Mouse (Mus musculus): ENCODE results near the gene Creg2.
"Not testable (repeated sequence)": the region's sequence is repeated elsewhere in the genome, so short reads cannot be mapped to it uniquely, and the experiment has no call there.

The Creg2 gene

DNA sequence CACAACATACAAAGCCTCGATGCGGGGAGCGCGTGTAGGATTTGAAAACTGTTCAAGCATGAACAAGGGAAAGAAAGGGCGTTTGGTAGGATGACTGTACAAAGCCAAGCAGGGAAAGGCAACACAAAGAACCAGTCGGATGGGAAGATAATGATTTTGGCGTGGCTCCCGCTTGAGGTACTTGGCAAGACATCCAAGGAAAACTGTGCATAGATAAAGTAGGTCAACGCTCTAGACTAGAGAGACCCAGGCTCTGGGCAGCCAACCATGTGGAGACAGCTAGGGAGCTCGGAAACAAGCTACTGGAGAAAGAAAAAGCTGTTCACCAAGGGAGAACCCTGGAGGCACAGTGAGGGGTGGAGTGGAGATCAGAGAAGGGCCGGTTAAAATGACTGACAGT lies 52.5 kb downstream of the Creg2 start:
- DNase-seq (ENCODE audit: low read depth, low spot score) = no peak

DNA sequence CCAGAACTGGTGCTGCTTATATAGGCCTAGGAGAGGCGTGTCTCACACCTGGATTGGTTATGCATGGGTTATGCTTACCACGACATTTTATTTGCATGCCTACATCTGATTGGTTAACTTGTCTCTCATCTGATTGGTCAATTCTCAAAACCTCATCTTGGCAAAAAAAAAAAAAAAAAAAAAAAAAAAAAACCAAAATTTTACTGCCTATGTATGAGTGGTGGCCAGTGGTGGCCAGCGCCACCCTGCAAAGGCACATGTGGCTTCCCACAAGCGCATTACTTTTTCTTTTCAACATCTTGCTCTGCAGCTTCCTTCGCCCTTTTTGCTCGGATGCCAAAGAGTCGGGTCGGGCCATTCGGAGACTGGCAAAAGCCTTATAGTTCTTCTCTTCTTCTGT lies 54.1 kb downstream of the Creg2 start:
- DNase-seq (ENCODE audit: low read depth, low spot score) = not testable (repeated sequence)

- DNase-seq (ENCODE audit: low read depth, low spot score) = no peak
These were observed 57.4 kb downstream of the Creg2 start for GRCm38 (mm10) chr1:39593836-39594235.

DNA sequence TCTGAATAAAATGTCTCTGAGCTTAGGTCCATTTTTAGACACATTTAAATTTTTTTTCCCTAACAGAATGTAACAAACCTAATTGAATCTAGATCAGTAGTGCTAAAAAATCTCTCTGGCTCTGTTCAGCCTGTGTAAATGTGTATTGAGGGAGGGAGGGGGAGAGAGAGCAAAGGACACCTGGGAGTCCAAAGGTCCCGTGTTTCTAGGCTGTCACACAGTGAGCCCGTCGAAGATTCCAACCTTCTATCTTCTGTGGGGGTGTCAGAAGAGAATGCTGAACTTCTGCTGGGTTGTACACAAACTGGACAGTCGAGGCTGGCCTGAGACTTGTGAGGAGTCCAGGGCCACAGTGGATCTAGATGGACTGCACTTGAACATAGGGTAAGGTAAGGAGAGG lies 59.2 kb downstream of the Creg2 start:
- DNase-seq (ENCODE audit: low read depth, low spot score) = no peak

DNA sequence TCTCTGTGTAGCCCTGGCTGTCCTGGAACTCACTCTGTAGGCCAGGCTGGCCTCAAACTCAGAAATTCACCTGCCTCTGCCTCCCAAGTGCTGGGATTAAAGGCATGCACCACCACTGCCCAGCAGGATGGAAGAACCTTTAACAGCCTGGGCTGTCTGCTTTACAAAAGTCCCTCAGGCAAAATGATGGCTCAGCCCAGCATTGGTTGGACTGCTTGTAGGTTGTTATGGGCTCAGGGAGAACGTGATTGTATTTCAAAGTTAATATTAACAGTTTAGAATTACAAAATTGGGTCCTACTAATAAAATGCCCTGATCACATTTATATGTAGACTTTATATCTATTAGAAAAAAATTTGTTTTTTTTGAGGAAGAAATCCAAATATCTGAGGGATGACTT lies 59.7 kb downstream of the Creg2 start:
- not testable (repeated sequence) for DNase-seq (ENCODE audit: low read depth, low spot score)

DNA sequence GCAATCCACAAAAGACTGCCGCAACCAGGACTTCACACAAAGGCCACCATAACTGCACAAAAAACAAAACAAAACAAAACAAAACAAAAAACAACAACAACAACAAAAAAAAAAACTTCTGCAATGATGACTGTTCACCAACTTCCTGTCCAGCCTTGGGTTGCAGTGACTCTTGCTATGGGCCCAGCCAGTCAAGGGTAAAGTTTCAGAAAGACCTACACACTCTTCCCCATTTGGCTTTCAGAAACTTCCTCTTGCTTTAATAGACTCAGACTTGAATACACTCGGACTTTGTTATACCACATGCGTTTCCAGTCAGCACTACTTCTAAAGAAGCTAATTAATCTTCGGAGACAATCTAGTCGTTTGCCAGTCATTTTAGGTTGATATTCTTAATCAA lies 61.1 kb downstream of the Creg2 start:
- DNase-seq (ENCODE audit: low read depth, low spot score) = peak; percentile 52

- no peak for DNase-seq (ENCODE audit: low read depth, low spot score)
These were observed 65.9 kb downstream of the Creg2 start for GRCm38 (mm10) chr1:39585416-39585815.

DNA sequence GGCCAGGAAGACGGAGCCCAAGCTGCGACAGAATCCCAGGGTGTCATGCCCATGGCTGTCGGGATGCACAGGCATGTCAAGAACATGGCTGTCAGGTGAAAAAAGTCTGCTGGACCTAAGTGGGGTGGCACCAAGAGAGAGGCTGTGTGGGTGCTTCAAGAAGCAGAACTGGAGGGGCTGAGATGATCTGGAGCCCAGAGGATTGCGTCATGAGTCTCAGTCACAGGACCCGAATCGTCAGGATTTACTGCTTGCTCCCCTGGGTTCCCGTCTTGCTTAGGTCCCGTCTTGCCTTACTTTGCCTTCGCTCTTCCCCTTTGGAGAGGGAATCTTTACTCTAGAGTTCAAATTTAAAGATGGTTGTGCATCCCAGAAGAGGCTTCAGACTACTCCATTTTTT lies 68.1 kb downstream of the Creg2 start:
- DNase-seq (ENCODE audit: low read depth, low spot score) = no peak

GRCm38 (mm10) chr1:39581215-39581614 lies 70.1 kb downstream of the Creg2 start:
- DNase-seq (ENCODE audit: low read depth, low spot score) = no peak

DNA sequence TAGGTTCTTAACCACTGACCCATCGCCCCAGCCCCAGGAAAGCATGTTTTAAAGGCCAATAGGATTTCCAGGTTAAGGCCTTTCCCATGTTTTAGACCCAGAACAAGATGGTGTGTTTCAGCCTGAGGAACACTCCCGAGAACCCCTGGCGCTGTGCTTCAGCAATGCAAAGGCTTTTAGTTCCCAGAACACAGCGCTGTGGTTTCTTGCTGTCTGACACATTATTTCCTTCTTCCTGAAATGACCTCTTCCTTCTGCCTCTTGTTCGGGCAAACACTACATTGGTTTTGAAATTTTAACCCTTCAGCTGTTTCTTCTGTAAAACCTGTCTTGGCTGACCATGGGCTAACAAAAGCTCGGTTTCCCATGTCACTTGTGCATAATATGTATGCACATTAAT lies 72.1 kb downstream of the Creg2 start:
- no peak for DNase-seq (ENCODE audit: low read depth, low spot score)

- no peak for DNase-seq (ENCODE audit: low read depth, low spot score)
These were observed 72.8 kb downstream of the Creg2 start for GRCm38 (mm10) chr1:39578446-39578845.

DNA sequence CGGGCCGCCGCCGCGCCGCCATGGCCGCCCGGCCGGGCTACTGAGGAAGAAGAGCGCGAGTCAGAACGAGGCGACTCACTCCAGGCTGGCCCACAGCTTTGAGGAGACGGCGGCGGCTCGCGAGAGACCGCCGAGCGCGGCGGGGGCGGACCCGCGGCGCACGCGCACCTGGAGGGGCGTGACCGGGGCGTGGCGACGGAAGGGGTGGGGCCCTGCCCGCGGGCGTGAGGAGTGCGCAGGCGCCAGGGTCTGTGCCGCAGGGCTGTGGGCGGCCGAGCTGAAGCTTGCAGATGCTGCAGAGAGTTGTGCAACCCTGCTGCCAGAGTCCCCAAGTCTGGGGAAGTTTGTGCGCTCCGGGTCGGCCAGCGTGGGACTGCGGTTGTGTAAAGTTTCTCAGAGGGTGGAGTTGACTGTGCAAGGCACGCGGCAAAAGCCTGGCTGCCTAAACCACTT lies 74.0 kb downstream of the Creg2 start, which contains the start of gene Rnf149:
Gene Rnf149, minus strand, starts transcription at position 153 of the 453 bp plus-strand sequence.
- DNase-seq (ENCODE audit: low read depth, low spot score) = peak; percentile 95

DNA sequence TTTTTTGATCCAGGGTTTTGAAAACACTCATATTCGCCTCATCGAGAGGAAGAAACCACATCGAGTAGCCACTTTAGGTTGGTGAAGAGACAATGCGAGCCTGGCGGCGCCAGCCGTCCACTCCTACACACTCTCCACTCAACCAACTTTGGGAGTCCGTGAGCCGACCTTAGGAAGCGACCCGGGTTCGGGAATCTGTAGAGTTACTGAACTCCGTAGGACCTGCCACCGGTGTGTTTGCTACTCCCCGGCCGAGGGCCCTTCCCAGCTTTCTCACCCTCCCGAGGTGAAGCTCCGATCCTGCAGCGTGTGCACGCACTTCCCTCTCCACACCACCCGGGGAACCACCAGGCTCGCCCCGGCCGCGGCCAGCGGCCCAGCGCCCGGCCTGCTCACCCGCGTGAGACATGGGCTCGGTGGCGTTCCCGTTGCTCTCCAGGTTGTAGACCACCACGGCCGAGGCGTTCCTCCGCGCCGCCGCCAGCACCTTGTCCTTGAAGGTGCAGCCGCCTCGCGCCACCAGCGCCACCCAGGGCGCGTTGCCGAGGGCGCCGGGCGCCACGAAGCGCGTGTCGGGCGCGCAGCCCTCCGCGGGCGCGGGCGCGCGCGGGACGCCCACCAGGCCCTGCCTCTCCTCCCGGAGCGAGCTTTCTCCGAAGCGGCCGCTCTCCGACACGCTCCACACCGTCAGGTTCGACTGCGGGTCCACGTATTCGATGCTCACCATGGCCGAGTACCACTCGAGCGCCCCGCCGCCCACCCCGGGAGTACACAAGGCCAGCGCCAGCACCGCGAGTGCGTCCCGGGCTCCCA lies 74.6 kb downstream of the Creg2 start:
- DNase-seq (ENCODE audit: low read depth, low spot score) = peak; percentile 76

DNA sequence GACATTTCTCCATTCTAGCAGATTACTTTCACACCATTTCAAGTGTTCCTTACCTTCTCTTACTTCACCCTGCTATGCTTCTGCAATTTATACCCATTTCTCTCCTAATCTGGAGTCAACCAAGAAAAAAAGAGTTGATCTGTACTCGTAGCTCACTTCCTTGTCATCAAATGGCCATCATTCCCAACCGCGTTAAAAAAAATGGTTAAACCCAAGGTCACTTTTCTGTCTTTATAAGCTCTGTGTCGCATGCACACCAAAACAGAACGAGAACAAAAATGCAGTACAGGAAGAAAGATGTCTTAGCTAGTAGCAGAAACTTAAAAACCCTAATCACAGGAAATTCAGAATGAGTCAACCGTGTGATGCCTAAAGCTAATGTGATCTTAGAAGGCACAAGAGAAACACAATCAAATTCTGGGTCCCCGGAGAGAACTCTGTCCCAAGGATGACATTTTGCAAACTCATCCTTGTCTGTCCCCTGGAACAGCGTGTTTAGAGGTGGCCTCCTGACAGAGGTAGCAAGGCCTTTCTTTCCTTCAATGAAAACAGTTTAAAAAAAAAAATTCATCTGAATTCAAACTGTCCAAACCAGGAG lies 75.4 kb downstream of the Creg2 start:
- peak; percentile 57 for DNase-seq (ENCODE audit: low read depth, low spot score)

- no peak for DNase-seq (ENCODE audit: low read depth, low spot score)
These were observed 77.4 kb downstream of the Creg2 start for GRCm38 (mm10) chr1:39573890-39574289.

GRCm38 (mm10) chr1:39571653-39572052 lies 79.6 kb downstream of the Creg2 start:
- peak; percentile 26 for DNase-seq (ENCODE audit: low read depth, low spot score)
